Mouse (Mus musculus) thymus, adult 2 months (tissue): ENCODE data around the gene Polr2h. TPM values are rescaled to one million over a fixed set of nuclear protein-coding genes. Genes with fewer than 3 reads are reported as not detected.

Source experiments
- DNase-seq: peaks from one replicate; pipeline ENCODE4 v3.0.0; 2021
- H3K27ac ChIP-seq: fragments of 200-500 bp; 2 replicates; pipeline ENCODE4 v1.5.1; 2012; ENCODE audit warnings: low read length, control low read depth; ENCODE audit not compliant: control insufficient read depth, insufficient read depth
- H3K27me3 ChIP-seq: fragments of 200-500 bp; 2 replicates; pipeline ENCODE4 v1.6.1; 2012; ENCODE audit warnings: mild to moderate bottlenecking, low read length, moderate library complexity, mixed read lengths; ENCODE audit not compliant: control insufficient read depth, insufficient read depth
- H3K36me3 ChIP-seq: fragments of 200-500 bp; 2 replicates; pipeline ENCODE4 v1.6.1; 2012; ENCODE audit warnings: mild to moderate bottlenecking, low read length, moderate library complexity; ENCODE audit not compliant: control insufficient read depth, insufficient read depth
- H3K4me1 ChIP-seq: fragments of 200-500 bp; replicated peaks from 2 replicates; pipeline ENCODE4 v1.6.1; 2012; ENCODE audit warnings: low read length; ENCODE audit not compliant: control insufficient read depth, insufficient read depth
- H3K4me3 ChIP-seq: fragments of 200-500 bp; 2 replicates; pipeline ENCODE4 v1.5.1; 2012; ENCODE audit warnings: mild to moderate bottlenecking, low read length, control low read depth, moderate library complexity; ENCODE audit not compliant: control insufficient read depth, insufficient read depth
- CTCF ChIP-seq: fragments of 200-500 bp; IDR thresholded peaks from 2 replicates; pipeline ENCODE4 v1.5.1; 2012; ENCODE audit warnings: mild to moderate bottlenecking, control low read depth, low read length, moderate library complexity, borderline replicate concordance; ENCODE audit not compliant: control insufficient read depth, poor library complexity, insufficient read depth; ENCODE audit errors: extremely low read depth
- POLR2A ChIP-seq: fragments of 200-500 bp; IDR thresholded peaks from 2 replicates; pipeline ENCODE4 v1.6.1; 2012; ENCODE audit warnings: mild to moderate bottlenecking, low read length, control low read depth, moderate library complexity; ENCODE audit not compliant: control insufficient read depth, poor library complexity, insufficient read depth; ENCODE audit errors: extremely low read depth
- WGBS: fragments of 180-500 bp; shearing (Covaris S2); methylation state at CpG from one replicate; pipeline ENCODE4 v1.1.7; 2018; 5-methylcytosine and 5-hydroxymethylcytosine counted together
- polyA plus RNA-seq: library from polyadenylated mRNA; depleted of rRNA; stranded (reverse); fragments of >200 nt; gene quantifications from 2 replicates; pipeline ENCODE4 v1.2.3, GENCODE M21; 2012

Gene Polr2h
- polyA plus RNA-seq, 1 experiment: 32.9 TPM

GRCm38 (mm10) chr16:20691617-20692016 lies 25.8 kb upstream of the Polr2h start:
- H3K27ac ChIP-seq: no peak overlapping the region
- no peak for DNase-seq
- H3K36me3 ChIP-seq: peaks cover 38% of the 10 kb centered on the region
- no peaks in the 10 kb centered on the region; the same call in 1 of the 2 replicates for H3K27me3 ChIP-seq
- WGBS: 90% methylated on average over 1 of the region's 1 CpGs
- no peak for TF ChIP-seq CTCF
- no peak for TF ChIP-seq POLR2A
- H3K4me1 ChIP-seq: peaks cover 14% of the 10 kb centered on the region
- no peak overlapping the region for H3K4me3 ChIP-seq

DNA sequence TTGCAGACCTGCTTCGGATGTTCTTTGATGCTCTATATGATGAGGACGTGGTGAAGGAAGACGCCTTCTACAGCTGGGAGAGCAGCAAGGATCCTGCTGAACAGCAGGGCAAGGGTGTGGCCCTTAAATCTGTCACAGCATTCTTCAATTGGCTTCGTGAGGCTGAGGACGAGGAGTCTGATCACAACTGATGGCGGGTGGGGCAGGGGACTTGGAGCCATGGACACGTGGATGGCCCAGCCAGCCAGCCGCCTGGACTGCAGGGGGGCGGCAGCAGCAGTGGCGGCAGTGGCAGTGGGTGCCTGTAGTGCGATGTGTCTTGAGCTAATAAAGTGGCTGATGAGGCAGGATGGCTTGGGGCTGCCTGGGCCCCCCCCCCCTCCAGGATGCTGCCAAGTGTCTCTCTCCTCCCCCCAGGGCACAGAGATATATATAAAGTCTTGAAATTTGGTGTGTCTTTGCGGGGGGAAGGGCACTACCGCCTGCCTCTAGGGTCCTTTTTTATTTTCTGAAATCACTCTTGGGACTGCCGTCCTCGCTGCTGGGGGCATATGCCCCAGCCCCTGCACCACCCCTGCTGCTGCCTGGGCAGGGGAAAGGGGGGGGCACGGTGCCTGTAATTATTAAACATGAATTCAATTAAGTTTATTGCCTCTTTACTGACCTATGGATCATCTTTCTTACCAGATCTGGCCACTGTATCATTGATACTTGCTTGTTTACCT lies 25.1 kb upstream of the Polr2h start:
- no peak for TF ChIP-seq POLR2A
- no peak for TF ChIP-seq CTCF
- Histone ChIP-seq H3K27me3 (no peaks in the 10 kb centered on the region; the same call in 1 of the 2 replicates), H3K4me3 (no peak overlapping the region), H3K4me1 (peaks cover 14% of the 10 kb centered on the region), H3K36me3 (peaks cover 30% of the 10 kb centered on the region), H3K27ac (no peak overlapping the region)
- no peak for DNase-seq
- WGBS: 86% methylated on average over 16 of the region's 16 CpGs

GRCm38 (mm10) chr16:20693111-20693701 lies 24.3 kb upstream of the Polr2h start, which contains the start of gene Fam131a:
TSS of gene Fam131a (plus strand) at chr16:20693241.
- TF ChIP-seq POLR2A (no peak), CTCF (no peak)
- DNase-seq: peak; percentile 85
- H3K27me3 ChIP-seq: no peaks in the 10 kb centered on the region; the same call in 1 of the 2 replicates
- peaks cover 14% of the 10 kb centered on the region for H3K4me1 ChIP-seq
- H3K36me3 ChIP-seq: peaks cover 22% of the 10 kb centered on the region
- peak within 1 kb of the TSS; percentile 53 for H3K4me3 ChIP-seq
- 3% methylated on average over 37 of the region's 37 CpGs for WGBS
- H3K27ac ChIP-seq: no peak within 1 kb of the TSS

DNA sequence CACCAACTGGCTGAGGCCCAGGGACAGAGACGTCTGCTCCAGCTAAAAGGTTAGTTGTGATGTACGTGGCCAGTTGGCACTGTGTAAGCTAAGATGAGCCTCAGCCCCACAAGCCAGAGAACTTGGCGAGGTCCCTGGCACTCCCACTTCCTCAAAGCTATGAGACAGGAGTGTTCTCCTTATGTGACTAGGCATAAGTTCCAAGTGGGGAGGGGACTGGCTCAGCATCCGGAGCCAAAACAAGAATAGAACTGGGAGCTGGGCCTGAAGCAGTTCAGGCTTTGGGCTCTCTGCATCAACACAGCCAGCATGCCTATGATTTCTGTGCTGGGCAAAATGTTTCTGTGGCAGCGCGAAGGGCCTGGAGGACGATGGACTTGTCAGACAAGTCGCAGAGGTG lies 22.7 kb upstream of the Polr2h start:
- Histone ChIP-seq H3K4me1 (peaks cover 14% of the 10 kb centered on the region), H3K4me3 (no peak overlapping the region), H3K27me3 (no peaks in the 10 kb centered on the region; the same call in 1 of the 2 replicates), H3K27ac (no peak overlapping the region), H3K36me3 (peaks cover 7% of the 10 kb centered on the region)
- DNase-seq: no peak
- no peak for TF ChIP-seq CTCF
- no peak for TF ChIP-seq POLR2A
- 69% methylated on average over 8 of the region's 8 CpGs for WGBS

DNA sequence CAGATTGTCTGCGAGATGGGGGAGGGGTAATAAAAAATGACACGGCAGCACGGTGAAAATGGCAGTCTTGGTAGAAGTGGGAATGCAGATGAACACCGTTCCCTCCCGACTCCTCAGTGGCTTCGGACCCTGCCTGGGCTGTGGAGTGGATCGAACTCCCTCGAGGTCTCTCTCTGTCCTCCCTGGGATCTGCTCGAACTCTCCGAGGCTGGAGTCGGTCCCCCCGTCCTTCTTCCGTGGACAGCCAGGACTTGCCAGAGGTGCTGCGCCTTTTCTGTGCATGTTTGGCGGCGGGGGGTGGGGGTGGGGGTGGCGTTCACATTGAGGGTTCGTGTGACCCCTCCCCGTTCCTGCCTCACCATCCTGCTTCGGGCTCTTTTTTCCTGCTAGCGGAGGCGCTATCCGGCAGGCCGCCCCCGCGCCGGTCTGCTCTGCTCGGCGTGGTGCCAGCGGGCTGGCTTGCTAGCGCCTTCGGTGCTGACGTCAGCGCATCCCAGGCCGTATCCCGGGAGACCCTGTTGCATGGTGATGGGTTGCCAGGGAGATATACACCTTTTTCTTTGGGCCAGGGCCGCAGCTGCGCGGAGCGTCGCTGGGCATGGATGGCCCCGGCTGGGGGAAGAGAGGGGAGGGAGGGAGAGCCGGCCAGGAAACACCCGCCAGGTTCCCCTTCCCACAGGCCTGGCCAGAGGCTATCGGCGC lies 21.7 kb upstream of the Polr2h start:
- Histone ChIP-seq H3K4me1 (peaks cover 14% of the 10 kb centered on the region), H3K27ac (no peak overlapping the region), H3K36me3 (no peaks in the 10 kb centered on the region), H3K4me3 (peak overlapping the region; percentile 4), H3K27me3 (no peaks in the 10 kb centered on the region; the same call in 1 of the 2 replicates)
- 6% methylated on average over 46 of the region's 46 CpGs for WGBS
- DNase-seq: peak; percentile 20
- no peak for TF ChIP-seq CTCF
- no peak for TF ChIP-seq POLR2A

- Histone ChIP-seq H3K4me3 (no peak overlapping the region), H3K36me3 (no peaks in the 10 kb centered on the region), H3K4me1 (peaks cover 7% of the 10 kb centered on the region; the same call in 1 of the 2 replicates), H3K27ac (no peak overlapping the region), H3K27me3 (no peaks in the 10 kb centered on the region)
- TF ChIP-seq CTCF (no peak), POLR2A (no peak)
- no peak for DNase-seq
- 94% methylated on average over 5 of the region's 5 CpGs for WGBS
Measured at GRCm38 (mm10) chr16:20699266-20699665, 18.2 kb upstream of the Polr2h start.
